ENCODE assay signal across 28 mouse cellular contexts in the genomic region with DNA sequence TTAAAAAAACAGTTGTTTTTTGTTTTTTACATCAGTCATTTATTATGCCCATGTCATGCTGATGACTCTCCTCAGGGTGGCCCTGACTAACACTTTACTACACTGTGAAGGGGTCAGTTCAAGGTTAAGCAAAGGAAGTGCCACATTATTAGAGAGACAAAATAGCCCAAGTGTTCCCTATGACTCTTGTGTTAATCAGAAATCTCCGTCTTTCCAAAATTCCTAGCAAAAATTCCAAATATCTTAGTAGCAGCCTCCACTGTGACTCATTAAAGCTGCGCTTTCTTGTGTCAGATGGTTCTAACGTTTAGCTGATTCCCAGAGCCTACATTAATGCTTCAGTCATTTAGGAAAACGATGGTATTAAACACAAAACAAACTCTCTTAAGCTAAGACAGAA. TPM values are rescaled to one million over a fixed set of nuclear protein-coding genes. Genes with fewer than 3 reads are reported as not detected.
DNase-seq lines count a peak whose midpoint lies in the region; TF ChIP-seq lines count a peak whose summit lies in the region.
"Had no signal": no experiment of that assay in that cellular context is flagged by ENCODE, and none has a peak within 500 bp of the region (broad histone marks: within the 10 kb centered on the region; RNA-seq: fewer than 3 reads in every experiment).

No protein-coding gene starts in this region.

- no peaks in the 10 kb centered on the region for H3K36me3 ChIP-seq in heart, embryonic 10.5 days
- H3K36me3 ChIP-seq in C2C12 (ENCODE audit: control insufficient read depth, insufficient read depth), result no peaks in the 10 kb centered on the region
- H3K36me3 ChIP-seq: forebrain, embryonic 12.5 days; forebrain, embryonic 15.5 days; heart, embryonic 12.5 days; heart, embryonic 15.5 days; hindbrain, embryonic 10.5 days; hindbrain, embryonic 13.5 days had no signal

- no peaks in the 10 kb centered on the region for H3K9me3 ChIP-seq in heart, embryonic 10.5 days
- H3K9me3 ChIP-seq: forebrain, embryonic 12.5 days; forebrain, embryonic 15.5 days; heart, embryonic 12.5 days; heart, embryonic 15.5 days; hindbrain, embryonic 10.5 days; hindbrain, embryonic 13.5 days had no signal

- no peak overlapping the region for H3K27ac ChIP-seq in heart, embryonic 10.5 days
- peak overlapping the region; percentile 94 for H3K27ac ChIP-seq in embryonic fibroblast, embryonic 13.5 days (ENCODE audit: insufficient read depth, low read length)
- H3K27ac ChIP-seq: forebrain, embryonic 12.5 days; forebrain, embryonic 15.5 days; heart, embryonic 15.5 days; hindbrain, embryonic 10.5 days; hindbrain, embryonic 13.5 days; hindbrain, postnatal 0 days had no signal

- H3K27me3 ChIP-seq in heart, embryonic 10.5 days (ENCODE audit: insufficient read depth, poor library complexity, severe bottlenecking), result no peaks in the 10 kb centered on the region
- H3K27me3 ChIP-seq in C2C12 (ENCODE audit: control insufficient read depth, insufficient read depth, insufficient read length), result no peaks in the 10 kb centered on the region
- H3K27me3 ChIP-seq: forebrain, embryonic 12.5 days; forebrain, embryonic 15.5 days; heart, embryonic 12.5 days; heart, embryonic 15.5 days; hindbrain, embryonic 13.5 days had no signal

- H3K79me3 ChIP-seq in C2C12 (ENCODE audit: low read depth), result no peaks in the 10 kb centered on the region

- no peak for TF ChIP-seq POLR2A in embryonic fibroblast, embryonic 13.5 days (IDR thresholded peaks at IDR 0.05; ENCODE audit: low read depth, low read length)

- no peaks in the 10 kb centered on the region for H3K79me2 ChIP-seq in C2C12 (ENCODE audit: control insufficient read depth, insufficient read depth)

- no peak overlapping the region for H3K4me3 ChIP-seq in heart, embryonic 10.5 days
- no peak overlapping the region for H3K4me3 ChIP-seq in C2C12 (ENCODE audit: insufficient read depth, poor library complexity, severe bottlenecking)
- H3K4me3 ChIP-seq in embryonic fibroblast, embryonic 13.5 days (ENCODE audit: insufficient read depth, low read length), result no peak overlapping the region
- H3K4me3 ChIP-seq: forebrain, embryonic 12.5 days; forebrain, embryonic 15.5 days; heart, embryonic 12.5 days; heart, embryonic 15.5 days; hindbrain, embryonic 10.5 days; hindbrain, embryonic 13.5 days had no signal

- H3K4me1 ChIP-seq in heart, embryonic 10.5 days, result peaks cover 13% of the 10 kb centered on the region
- peaks cover 22% of the 10 kb centered on the region for H3K4me1 ChIP-seq in embryonic fibroblast, embryonic 13.5 days (ENCODE audit: control insufficient read depth, insufficient read depth, low read length)
- H3K4me1 ChIP-seq: forebrain, embryonic 15.5 days; heart, embryonic 15.5 days; hindbrain, embryonic 13.5 days had no signal

- H3ac ChIP-seq in C2C12 (ENCODE audit: control insufficient read depth, insufficient read length, low read depth), result no peak overlapping the region

- DNase-seq in heart, adult 11 months, result peak; percentile 30
- no peak for DNase-seq in heart, embryonic 10.5 days (ENCODE audit: low spot score)
- DNase-seq in spleen, adult 12 weeks (ENCODE audit: low spot score), result no peak
- no peak for DNase-seq in cerebellum, postnatal 14 days
- DNase-seq: adrenal gland, adult 8-10 months; adrenal gland, postnatal 25 days; cerebellum, adult 11-12 months; cerebellum, adult 8-10 months; cerebellum, postnatal 10 days; gastrocnemius, postnatal 10 days; gastrocnemius, postnatal 36 days; heart, postnatal 10 days; heart, postnatal 36 days; kidney, adult 18-20 months had no signal

- no peak for TF ChIP-seq CTCF in C2C12 (IDR thresholded peaks at IDR 0.05; ENCODE audit: control insufficient read depth, insufficient read depth, insufficient read length)
- no peak for TF ChIP-seq CTCF in embryonic fibroblast, embryonic 13.5 days (IDR thresholded peaks at IDR 0.05; ENCODE audit: borderline replicate concordance, insufficient read depth, low read length)

- 63% methylated on average over 4 of the region's 4 CpGs for WGBS in heart, embryonic 10.5 days

TF ChIP-seq in C2C12, 6 proteins besides CTCF, POLR2A, EP300 and RAD21:
- TF ChIP-seq MYOG (IDR thresholded peaks at IDR 0.05; ENCODE audit: control insufficient read depth, extremely low read depth, insufficient read length) (no peak), MYOD1 (IDR thresholded peaks at IDR 0.05; ENCODE audit: control insufficient read depth, insufficient read length, low read depth) (peak; percentile 61), FOSL1 (IDR thresholded peaks at IDR 0.05; ENCODE audit: insufficient read depth, low read length, poor library complexity, severe bottlenecking) (peak; percentile 77)

RNA-seq across cellular contexts. Expression of a gene that starts 7.3 kb away (rescaled TPM):
- 0.52 and 0.87 TPM in 2 replicates for polyA plus RNA-seq in heart, embryonic 10.5 days (2016; fragmentation: Nextera tagmentation; extraction: Ambion mirVana)
- 0.08 TPM for polyA plus RNA-seq in C2C12 (2012; fragmentation: generic; extraction: Trizol)
- 1.1 and 2.5 TPM in 2 replicates for polyA plus RNA-seq in embryonic fibroblast, embryonic 13.5 days (2011; ENCODE audit: insufficient read length, low read depth, missing spikeins)
- polyA plus RNA-seq: activated CD4-positive, CD25-positive, alpha-beta regulatory T cell, adult 4 months had no signal

RNA-seq across cellular contexts. Expression of a gene that starts 23.5 kb away (rescaled TPM):
- not detected in 2 replicates for polyA plus RNA-seq in heart, embryonic 10.5 days (2016; fragmentation: Nextera tagmentation; extraction: Ambion mirVana)
- polyA plus RNA-seq in C2C12 (2012; fragmentation: generic; extraction: Trizol), result 0.26 TPM
- not detected in 2 replicates for polyA plus RNA-seq in embryonic fibroblast, embryonic 13.5 days (2011; ENCODE audit: insufficient read length, low read depth, missing spikeins)
- polyA plus RNA-seq: brain, embryonic 14.5 days; embryonic facial prominence, embryonic 11.5 days; embryonic facial prominence, embryonic 14.5 days; forebrain, embryonic 12.5 days; heart, embryonic 12.5 days; heart, embryonic 15.5 days; hindbrain, embryonic 10.5 days; hindbrain, embryonic 13.5 days; hindbrain, postnatal 0 days; intestine, embryonic 16.5 days had no signal
